Mouse (Mus musculus): Measurements from ENCODE around the gene Bcl2l13.
"Not testable (repeated sequence)": the region's sequence is repeated elsewhere in the genome, so short reads cannot be mapped to it uniquely, and the experiment has no call there.

- not testable (repeated sequence) for TF ChIP-seq POLR2A (IDR thresholded peaks at IDR 0.05; ENCODE audit: borderline replicate concordance, extremely low read depth, low read depth, low read length); CTCF (IDR thresholded peaks at IDR 0.05; ENCODE audit: insufficient read depth, low read length)
Observed at GRCm38 (mm10) chr6:120811999-120812398, 24.0 kb upstream of the Bcl2l13 start.
